Mouse (Mus musculus) erythroblast, adult 5-6 weeks (primary cell): ENCODE data around the gene Tbcd. TPM values are rescaled to one million over a fixed set of nuclear protein-coding genes. Genes with fewer than 3 reads are reported as not detected.
"Not testable (repeated sequence)": the region's sequence is repeated elsewhere in the genome, so short reads cannot be mapped to it uniquely, and the experiment has no call there.

ENCODE experiments used
- ATAC-seq: replicated peaks from 2 replicates; pipeline ENCODE4 v1.8.0; 2016; ENCODE audit warnings: moderate number of reproducible peaks, mild to moderate bottlenecking, moderate TSS enrichment, inconsistent platforms; ENCODE audit not compliant: poor library complexity, low FRiP score, severe bottlenecking
- total RNA-seq, 2 experiments: library from RNA; stranded (forward) in 1 of 2; stranded (reverse) in 1 of 2; fragments of 150-400 nt in 1 of 2; fragments of 200-764, 138-1000 nt in 1 of 2; gene quantifications; 2 replicates each; pipeline versions ENCODE4 v1.2.3 to v1.2.4; 2015 to 2017; ENCODE audit warnings: low replicate concordance in 2 of 2

The Tbcd gene
- total RNA-seq, 2 experiments from 2014 or later = 76.7 to 91.8 TPM

DNA sequence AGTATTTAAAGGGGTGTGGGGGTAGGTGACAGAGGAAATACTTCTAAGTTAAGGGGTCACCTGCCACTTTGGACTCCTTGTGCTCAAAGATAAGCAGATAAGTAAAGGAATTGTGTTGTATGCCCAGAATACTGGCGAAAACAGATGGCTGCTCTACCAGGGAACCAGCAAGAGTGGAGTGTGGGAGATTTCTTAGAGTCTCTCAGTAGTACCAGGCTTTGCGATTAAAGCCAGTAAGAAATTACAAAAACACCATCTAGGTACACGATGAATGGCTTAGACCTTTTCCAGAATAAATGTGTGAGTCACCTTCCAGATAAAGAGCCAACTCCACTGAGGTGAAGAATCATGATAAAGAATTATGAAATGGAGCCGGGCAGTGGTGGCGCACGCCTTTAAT, 193.6 kb downstream of the Tbcd start:
- ATAC-seq = no peak

DNA sequence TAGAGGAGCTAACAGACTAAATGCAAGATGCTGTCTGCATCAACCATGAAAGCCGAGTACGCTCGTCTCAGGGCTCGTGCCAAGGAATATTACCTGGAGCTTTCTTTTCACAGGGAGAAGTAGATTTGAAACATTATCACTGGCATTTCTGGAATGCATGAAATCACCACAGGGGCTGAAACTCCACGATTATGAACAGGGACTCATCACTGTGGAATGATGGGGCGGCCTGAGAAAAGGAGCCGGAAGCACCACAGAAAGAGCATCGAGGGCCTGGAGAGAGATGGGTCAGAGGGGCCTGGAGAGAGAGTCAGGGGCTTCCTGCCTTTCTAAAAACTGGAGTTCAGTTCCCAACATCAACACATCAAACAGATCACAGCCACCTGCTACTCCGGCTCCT, 195.6 kb downstream of the Tbcd start:
- no peak for ATAC-seq

DNA sequence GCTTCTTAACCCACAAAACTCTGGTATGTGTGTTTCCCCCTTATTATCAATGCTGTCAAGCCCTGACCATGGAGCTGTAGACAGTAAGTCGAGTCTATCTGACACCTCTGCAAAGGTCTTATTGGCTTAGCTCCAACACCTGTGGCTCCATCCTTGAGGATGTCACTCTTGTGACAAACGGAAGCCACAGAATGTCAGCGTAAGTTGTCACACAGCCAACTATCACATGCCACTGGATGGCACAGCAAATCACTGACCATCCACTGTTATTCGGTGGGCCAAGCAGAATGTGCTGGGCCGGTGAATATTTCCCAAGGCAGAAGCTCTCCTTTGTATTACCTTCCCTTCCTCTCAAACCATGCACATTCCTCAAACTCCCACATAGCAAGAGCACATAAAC, 196.4 kb downstream of the Tbcd start:
- no peak for ATAC-seq

DNA sequence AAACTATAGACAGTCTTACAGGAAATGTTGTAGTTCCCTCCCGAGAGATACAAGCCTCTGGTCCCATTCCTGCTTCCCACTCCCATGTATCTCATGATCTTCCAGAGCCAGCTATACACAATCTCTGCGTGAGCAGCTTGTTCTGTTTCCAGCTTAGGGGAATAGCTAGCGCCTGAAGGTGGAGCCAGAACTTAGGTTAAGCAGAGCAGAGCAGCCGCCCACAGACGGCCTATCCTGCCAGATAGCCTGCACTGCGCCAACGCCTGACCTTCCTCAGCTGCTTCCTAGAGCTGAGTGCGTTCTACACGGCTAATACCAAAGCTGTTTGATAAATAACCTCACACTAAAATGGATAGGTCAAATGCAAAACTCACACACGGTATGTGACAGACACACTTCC, 198.2 kb downstream of the Tbcd start:
- ATAC-seq = no peak

DNA sequence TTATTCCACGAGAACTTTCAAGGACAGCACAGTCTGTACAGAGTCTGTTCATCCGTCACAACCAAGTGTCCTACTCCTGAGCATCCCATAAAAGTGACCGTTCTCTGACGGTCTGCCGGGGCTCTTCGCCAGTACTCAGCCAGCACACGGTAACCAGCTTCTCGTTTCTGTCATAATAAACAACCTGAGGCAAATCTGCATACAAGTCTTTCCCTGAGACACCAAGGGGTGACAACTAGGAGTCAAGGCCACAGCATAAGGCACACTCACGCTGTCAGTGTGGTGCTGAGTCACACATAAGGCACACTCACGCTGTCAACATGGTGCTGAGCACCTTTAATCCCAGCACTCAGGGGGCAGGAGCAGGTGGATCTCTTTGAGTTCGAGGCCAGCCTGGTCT, 198.9 kb downstream of the Tbcd start:
- ATAC-seq = no peak

DNA sequence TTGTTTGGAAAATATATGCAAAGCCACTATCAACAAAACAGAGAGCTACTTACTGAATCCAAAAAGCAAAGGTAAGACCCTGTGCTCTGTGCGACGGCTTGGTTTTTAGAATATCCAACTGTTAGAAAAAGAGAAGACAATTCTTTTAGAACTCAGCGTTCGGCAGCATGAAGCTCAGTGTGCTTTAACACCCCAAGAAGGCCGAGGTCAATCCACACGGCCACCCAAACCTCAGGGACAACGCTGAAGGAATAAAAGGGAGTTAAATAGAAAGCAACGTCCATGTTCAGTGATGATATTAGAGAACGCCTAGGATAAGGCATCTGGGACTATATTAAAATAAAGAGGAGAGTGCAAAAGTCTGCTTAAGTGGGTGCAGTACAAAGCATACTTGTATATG, 199.8 kb downstream of the Tbcd start:
- no peak for ATAC-seq

DNA sequence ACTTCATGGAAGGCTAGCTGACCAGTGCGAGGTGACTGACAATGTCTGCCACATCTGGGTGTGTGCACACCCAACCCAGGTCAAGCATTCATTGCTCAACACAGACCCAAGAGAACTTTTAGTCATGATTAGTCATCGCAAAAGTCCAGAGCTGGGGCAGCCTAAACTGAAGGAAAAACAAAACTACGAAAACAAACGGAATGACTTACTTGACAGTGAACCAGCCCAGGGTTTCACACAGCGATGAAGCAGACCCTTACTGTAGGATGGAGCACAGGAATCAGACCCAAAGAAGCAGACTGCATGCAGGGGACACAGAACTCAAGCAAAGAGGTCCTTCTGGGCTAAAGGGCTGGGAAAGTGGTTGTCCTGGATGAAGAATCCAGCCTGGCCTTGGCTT, 200.2 kb downstream of the Tbcd start:
- ATAC-seq = no peak

DNA sequence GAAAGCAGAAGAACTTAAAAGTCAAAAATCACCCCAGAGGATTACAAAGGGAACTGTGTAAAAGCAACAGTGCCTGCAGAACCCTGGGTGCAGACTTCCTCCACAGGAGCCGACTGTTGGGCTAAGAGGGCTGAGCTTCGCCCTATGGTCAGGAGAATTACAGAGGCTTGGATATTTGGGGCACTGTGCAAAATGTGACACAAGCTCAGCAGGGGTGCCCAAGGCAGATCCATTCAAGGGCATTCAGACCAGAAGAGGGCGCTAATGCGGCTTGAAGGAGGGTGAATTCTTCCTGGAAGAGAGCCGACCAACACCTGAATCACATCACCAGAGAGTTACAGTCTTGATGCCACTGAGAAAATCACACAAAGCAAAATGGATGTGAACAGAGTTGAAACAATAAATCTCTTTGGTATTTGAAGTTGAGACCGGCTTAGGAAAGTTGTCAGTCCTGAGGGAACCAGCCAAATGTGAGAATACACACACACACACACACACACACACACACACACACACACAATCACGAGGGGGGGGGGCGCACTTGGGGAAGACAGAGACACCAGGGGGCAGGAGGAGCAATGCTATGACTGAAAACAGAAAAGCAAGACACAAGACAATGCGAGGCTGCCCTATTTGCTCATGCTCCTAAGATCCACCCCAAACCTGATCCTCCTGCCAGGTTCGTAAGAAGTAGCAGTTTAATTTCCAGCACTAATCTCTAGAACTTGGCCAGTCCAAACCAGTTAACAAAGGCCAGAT, 201.0 kb downstream of the Tbcd start:
- ATAC-seq = no peak

DNA sequence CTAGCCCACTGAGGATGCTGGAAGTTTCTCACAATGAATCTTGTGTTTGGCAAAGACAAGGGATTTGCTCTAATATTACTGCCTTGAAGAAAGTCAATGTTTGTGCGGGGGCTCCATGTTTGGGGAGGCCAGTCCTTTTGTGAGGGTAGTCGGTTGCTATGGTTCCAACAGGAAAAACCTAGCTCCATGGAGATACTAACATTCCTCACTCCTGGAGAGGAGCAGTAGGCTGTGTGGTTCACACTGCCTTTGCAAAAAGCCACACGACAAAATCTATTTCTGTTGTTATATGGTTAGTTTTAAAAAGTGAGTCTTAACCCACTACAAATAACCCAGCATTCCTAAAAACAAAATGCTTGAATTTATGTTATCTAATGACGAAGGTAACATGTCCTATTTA, 201.9 kb downstream of the Tbcd start:
- no peak for ATAC-seq

DNA sequence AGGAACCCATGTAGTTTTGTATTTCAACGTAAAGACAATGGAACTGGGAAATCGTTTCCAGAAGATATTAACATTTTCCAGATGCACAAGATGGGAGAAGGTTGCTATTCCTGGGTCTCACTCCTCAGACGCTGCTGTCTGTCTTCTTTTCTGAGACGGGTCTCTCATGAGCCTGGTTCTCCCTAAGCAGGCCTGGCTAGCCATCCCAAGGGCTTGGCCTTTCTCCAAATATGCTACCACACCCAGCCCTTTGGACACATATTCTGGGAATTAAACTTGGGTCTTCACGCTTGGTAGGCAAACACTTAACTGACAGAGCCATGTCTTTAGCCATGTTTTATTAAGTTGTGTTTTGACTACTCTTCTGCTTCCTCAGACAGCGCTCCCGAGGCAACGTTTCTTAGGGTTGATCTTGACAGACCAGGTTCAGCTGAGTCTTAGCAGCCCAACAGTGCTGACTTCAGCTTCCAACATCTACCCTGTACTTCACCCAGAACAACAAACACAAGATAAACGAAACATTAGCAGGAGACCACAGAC, 202.7 kb downstream of the Tbcd start:
- no peak for ATAC-seq

DNA sequence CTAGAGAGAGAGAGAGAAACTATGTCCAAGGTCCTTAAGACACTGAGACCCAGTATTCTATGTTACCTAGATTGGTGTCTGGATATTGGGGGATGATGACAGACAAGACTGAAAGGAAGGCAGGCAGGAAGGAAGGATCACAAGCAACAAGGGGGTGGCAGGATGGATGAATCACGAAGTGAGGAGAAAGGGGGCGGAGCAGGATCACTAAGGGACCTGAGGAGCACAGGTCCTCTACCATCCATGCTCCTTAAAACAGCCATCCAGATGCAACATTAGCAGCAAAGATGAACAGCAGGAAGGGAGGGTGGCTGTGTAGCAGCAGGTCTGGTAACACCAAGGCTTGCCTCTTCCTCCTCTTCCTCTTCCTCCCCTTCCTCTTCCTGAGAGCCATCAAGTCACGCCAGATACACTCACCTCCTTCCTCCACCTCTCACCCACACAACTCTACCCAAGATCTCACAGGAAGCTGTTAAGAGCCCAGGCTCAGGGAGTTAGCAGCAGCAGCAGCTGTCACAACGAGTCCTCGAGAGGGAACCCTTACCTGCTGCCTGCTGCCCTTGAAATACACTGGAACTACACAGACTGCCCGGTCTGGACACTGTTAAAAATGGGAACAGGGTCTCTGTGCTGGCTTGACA, 203.5 kb downstream of the Tbcd start:
- ATAC-seq = peak; percentile 45; the same call in 1 of the 2 replicates

DNA sequence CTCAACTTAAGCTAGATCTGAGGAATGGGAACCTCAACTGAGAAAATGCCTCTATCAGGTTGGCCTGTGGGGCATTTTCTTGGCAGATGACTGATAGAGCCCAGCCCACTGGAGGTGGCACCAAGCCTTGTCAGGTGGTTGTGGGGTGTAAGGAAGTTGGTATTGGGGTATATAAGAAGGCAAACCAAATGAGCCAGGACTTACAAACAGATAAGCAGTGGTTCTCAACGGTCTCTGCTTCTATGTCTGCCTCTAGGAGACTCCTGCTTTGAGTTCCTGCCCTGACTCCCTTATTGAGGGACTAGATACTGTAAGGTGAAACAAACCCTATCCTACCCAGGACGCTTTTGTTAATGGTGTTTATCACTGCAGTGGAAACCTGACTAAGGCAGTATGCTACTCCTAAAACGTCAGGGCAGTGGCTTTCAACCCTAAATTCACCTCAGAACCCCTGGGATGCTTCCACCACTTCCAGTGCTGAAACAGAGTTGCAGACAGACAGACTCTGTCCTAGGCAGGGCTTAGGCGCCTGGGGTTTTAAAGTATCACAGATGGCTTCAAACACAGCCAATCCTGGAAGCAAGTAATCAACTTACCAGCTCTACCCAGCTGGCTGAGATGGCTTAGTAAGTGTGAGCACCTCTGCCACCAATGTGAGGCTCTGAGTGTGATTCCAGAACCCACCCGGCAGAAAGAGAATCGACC, 204.2 kb downstream of the Tbcd start:
- ATAC-seq = 0 out of 2 replicates have a peak, but pooled peaks have one; percentile 20

DNA sequence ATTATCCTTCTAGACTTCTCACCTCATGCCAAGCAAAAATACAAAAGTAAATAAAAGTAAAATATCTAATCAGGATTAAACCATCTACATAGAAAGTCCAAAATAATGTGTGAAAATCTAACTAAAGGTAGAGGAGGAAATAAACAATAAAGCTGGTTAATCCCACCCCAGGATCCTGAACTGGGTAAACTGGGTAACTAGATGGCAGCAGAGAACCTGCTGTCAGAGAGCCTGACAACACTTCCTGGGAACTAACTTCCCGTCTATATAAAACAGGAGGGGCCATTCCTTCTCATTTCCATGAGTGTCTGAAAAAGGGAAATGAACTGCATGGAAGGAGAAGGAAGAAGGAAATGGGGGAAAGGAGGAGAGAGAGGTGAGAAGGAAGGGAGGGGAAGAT, 206.4 kb downstream of the Tbcd start:
- ATAC-seq = no peak

DNA sequence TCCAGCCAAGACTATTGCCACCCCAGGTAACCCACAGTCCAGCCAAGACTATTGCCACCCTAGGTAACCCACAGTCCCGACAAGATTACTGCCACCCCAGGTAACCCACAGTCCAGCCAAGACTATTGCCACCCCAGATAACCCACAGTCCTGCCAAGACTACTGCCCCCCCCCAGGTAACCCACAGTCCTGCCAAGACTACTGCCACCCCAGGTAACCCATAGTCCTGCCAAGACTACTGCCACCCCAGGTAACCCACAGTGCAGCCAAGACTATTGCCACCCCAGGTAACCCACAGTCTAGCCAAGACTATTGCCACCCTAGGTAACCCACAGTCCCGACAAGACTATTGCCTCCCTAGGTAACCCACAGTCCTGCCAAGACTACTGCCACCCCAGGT, 208.9 kb downstream of the Tbcd start:
- ATAC-seq = not testable (repeated sequence)

DNA sequence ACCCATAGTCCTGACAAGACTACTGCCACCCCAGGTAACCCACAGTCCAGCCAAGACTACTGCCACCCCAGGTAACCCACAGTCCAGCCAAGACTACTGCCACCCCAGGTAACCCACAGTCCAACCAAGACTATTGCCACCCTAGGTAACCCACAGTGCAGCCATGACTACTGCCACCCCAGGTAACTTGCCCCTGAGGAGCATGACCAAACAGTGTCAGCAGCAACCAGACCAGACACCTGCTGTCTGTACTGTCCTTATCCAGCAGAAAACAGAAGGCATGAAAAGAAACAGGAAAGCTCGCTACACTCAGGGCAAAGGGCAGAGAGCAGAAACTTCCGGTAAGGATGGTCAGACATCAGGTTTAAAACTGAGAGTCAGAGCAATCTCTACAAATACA, 209.4 kb downstream of the Tbcd start:
- no peak for ATAC-seq

Other genes starting within 250 kb of the Tbcd start
- gene Hexdc, start 247.5 kb upstream of the Tbcd start, total RNA-seq (2015; ENCODE audit: low replicate concordance) = 0.84 and 6.9 TPM in 2 replicates
- 0.51 and 3.9 TPM in 2 replicates for gene Hexdc, start 247.5 kb upstream of the Tbcd start, total RNA-seq (2017; ENCODE audit: low replicate concordance)
- 0.77 and 1.0 TPM in 2 replicates for gene Ogfod3, start 247.2 kb upstream of the Tbcd start, total RNA-seq (2015; ENCODE audit: low replicate concordance)
- 2.6 TPM in 2 replicates for gene Ogfod3, start 247.2 kb upstream of the Tbcd start, total RNA-seq (2017; ENCODE audit: low replicate concordance)
- gene Cybc1, start 222.6 kb upstream of the Tbcd start, total RNA-seq (2015; ENCODE audit: low replicate concordance) = 4.6 and 24.7 TPM in 2 replicates
- 16.6 and 16.9 TPM in 2 replicates for gene Cybc1, start 222.6 kb upstream of the Tbcd start, total RNA-seq (2017; ENCODE audit: low replicate concordance)
- 145 and 154 TPM in 2 replicates for gene Narf, start 214.7 kb upstream of the Tbcd start, total RNA-seq (2015; ENCODE audit: low replicate concordance)
- 264 and 277 TPM in 2 replicates for gene Narf, start 214.7 kb upstream of the Tbcd start, total RNA-seq (2017; ENCODE audit: low replicate concordance)
- gene Foxk2, start 192.0 kb upstream of the Tbcd start, total RNA-seq (2015; ENCODE audit: low replicate concordance) = 6.1 and 13.4 TPM in 2 replicates
- gene Foxk2, start 192.0 kb upstream of the Tbcd start, total RNA-seq (2017; ENCODE audit: low replicate concordance) = 7.1 and 7.2 TPM in 2 replicates
- 10.6 and 14.4 TPM in 2 replicates for gene Wdr45b, start 97.5 kb upstream of the Tbcd start, total RNA-seq (2015; ENCODE audit: low replicate concordance)
- 19.2 and 22.6 TPM in 2 replicates for gene Wdr45b, start 97.5 kb upstream of the Tbcd start, total RNA-seq (2017; ENCODE audit: low replicate concordance)
- not detected in 2 replicates for gene Rab40b, start 63.7 kb upstream of the Tbcd start, total RNA-seq (2015; ENCODE audit: low replicate concordance)
- not detected in 2 replicates for gene Rab40b, start 63.7 kb upstream of the Tbcd start, total RNA-seq (2017; ENCODE audit: low replicate concordance)
- 76.1 and 78.2 TPM in 2 replicates for gene Fn3krp, start 30.5 kb upstream of the Tbcd start, total RNA-seq (2015; ENCODE audit: low replicate concordance)
- gene Fn3krp, start 30.5 kb upstream of the Tbcd start, total RNA-seq (2017; ENCODE audit: low replicate concordance) = 150 and 165 TPM in 2 replicates
- gene Fn3k, start 17.0 kb upstream of the Tbcd start, total RNA-seq (2015; ENCODE audit: low replicate concordance) = 159 and 182 TPM in 2 replicates
- 220 and 265 TPM in 2 replicates for gene Fn3k, start 17.0 kb upstream of the Tbcd start, total RNA-seq (2017; ENCODE audit: low replicate concordance)
- gene Zfp750, start 67.4 kb downstream of the Tbcd start, total RNA-seq (2015; ENCODE audit: low replicate concordance) = not detected in 2 replicates
- gene Zfp750, start 67.4 kb downstream of the Tbcd start, total RNA-seq (2017; ENCODE audit: low replicate concordance) = 0.17 and 1.3 TPM in 2 replicates
- 0.63 and 0.77 TPM in 2 replicates for gene B3gntl1, start 221.2 kb downstream of the Tbcd start, total RNA-seq (2015; ENCODE audit: low replicate concordance)
- gene B3gntl1, start 221.2 kb downstream of the Tbcd start, total RNA-seq (2017; ENCODE audit: low replicate concordance) = 0.84 and 1.9 TPM in 2 replicates
- gene Metrnl, start 249.6 kb downstream of the Tbcd start, total RNA-seq (2015; ENCODE audit: low replicate concordance) = 2.3 and 10.9 TPM in 2 replicates
- 2.3 and 4.2 TPM in 2 replicates for gene Metrnl, start 249.6 kb downstream of the Tbcd start, total RNA-seq (2017; ENCODE audit: low replicate concordance)